Mouse (Mus musculus) testis, postnatal 10 days (tissue): ENCODE data around the gene Gm9639.
"Not testable (repeated sequence)": the region's sequence is repeated elsewhere in the genome, so short reads cannot be mapped to it uniquely, and the experiment has no call there.

Experiments
- DNase-seq: peaks from one replicate; pipeline ENCODE4 v3.0.0; 2021; ENCODE audit warnings: low spot score

The Gm9639 gene

DNA sequence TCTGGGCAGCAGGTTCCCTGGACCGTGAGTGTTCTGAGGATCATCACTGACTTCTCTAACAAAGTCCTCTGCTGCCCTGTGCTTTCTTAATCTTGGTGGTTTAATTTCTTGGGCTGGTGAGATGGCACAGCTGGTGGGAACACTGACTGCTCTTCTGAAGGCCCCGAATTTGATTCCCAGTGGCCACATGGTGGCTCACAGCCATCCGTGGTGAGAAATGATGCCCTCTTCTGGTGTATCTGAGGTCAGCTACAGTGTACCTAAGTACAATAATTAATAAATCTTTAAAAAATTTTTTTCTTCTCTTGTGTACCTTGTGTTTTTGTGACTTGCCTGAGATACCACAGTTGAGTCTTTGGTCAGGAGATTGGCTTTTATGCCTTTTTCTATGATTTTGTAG lies 42.6 kb downstream of the Gm9639 start:
- DNase-seq = not testable (repeated sequence)

DNA sequence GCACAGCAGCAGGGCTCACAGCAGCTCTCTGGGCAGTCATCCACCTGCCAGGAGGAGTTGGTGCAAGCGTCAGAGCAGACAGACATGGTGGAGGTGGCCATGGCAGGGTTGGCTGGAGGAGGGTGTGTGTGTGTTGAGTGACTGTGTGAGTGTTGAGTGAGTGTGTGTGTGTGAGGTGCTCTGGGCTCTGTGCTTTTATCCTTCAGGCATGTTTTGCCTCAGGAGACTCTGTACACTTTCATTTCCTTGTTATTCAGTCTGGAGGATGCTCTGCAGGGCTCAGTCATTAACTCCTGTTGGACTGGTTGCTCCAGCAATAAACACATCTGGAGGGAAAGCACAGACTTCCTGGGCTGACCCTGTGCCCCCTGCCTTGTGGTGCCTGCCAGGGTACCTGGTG lies 43.6 kb downstream of the Gm9639 start, which contains the start of gene Gm9736:
Gene Gm9736, minus strand, starts transcription at position 101 of the 400 bp plus-strand sequence.
- DNase-seq = not testable (repeated sequence)

DNA sequence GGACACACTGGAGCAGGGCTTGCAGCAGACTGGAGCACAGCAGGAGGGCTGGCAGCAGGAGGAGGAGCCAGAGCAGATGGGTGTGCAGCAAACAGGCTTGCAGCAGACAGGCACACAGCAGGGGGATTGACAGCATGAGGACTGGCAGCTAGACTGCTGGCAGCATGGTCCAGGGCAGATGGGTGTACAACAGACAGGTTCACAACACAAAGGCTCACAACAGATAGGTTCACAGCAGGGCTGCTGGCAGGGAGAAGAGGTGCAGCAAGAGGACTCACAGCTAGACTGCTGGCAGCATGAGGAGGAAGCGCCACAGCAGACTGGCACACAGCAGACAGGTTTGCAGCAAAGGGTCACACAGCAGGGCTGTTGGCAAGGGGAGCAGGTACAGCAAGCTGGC lies 44.2 kb downstream of the Gm9639 start:
- DNase-seq = not testable (repeated sequence)
